Mouse (Mus musculus) right cerebral cortex, adult 2 months (tissue): Measurements from ENCODE around the gene Parp2.
"Not testable (repeated sequence)": the region's sequence is repeated elsewhere in the genome, so short reads cannot be mapped to it uniquely, and the experiment has no call there.

Source experiments
- DNase-seq, 2 experiments: peaks; one replicate each; pipeline ENCODE4 v3.0.0; 2021 to 2022; ENCODE audit warnings: low spot score in 2 of 2

Parp2 gene

DNA sequence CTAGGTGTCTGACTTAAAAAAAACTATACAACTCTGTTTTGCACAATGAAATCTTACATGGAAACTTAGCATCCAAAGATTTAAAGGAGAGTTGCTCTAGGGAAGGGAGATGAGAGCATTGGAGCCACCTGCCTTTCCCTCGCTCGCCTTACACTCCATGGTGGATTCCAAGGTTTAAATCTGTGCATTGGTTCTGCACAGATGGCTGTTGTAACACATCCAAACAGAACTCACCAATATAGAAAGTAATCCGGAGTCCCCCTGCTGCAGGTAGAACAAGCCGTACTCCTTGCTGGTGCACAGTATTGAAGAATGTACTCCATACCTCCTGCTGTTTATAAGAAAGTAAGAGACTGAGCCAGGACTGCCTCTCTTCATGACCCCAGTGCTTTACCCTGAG lies 18.9 kb downstream of the Parp2 start:
- peak in 1 of 2 experiments; percentile 17 for DNase-seq

DNA sequence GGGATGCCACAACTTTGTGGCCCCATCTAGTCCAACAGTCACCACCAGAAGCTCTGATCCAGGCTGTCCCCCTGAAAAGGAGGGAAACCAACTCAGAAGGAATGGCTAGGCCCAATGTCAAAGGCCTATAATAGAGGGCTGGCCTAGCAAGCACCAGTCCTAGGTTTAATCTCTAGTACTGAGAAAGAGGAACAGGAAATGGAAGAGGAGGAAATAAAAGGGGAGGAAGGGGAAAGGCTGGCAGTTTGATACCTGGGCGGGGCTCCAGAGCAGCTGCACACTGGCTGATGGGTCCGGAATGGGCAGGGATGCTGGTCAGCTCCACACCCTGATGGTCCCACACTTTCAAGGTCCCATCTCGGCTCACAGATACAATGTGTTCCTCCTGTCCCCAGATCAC lies 22.2 kb downstream of the Parp2 start:
- no peak for DNase-seq

GRCm38 (mm10) chr14:50833964-50834363 lies 26.3 kb downstream of the Parp2 start:
- no peak for DNase-seq

DNA sequence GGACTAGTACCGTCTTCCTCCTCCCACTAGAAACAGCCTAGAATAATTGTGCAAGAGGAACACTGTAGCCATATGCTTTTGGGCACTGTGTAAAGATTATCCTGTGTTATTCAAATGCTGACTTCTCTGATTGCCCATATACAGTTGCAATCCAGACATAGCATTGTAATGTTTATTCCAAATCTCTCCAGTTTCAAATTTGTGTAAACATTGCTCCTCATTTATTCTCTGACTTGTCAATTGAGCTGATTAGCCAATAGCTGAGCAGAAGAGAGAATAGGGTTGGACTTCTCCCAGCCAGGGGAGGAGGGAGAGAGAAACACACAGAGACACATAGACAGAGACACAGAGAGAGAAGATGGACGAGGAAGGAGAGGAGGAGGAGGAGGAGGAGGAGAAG lies 26.8 kb downstream of the Parp2 start:
- no peak for DNase-seq

- DNase-seq: no peak
Observed at GRCm38 (mm10) chr14:50837236-50837635, 29.6 kb downstream of the Parp2 start.

- no peak for DNase-seq
Observed at GRCm38 (mm10) chr14:50855788-50856187, 48.1 kb downstream of the Parp2 start.

GRCm38 (mm10) chr14:50862641-50863040 lies 55.0 kb downstream of the Parp2 start:
- DNase-seq: no peak

DNA sequence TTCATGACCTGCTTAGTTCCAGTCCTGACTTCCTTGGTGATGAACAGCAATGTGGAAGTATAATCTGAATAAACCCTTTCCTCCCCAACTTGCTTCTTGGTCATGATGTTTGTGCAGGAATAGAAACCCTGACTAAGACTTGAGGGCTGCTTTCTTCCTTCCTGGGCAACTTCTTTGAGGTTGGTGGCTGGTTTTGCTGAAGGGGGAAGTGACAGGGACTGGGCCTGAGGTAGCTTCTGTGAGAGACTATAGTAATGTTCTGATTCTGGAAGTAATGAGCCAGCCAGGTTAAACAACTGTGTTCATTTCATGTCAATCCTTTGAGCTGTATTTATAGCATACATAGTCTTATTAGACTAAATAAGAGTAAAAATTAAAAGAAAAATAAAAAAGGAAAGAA lies 57.4 kb downstream of the Parp2 start:
- not testable (repeated sequence) for DNase-seq

- DNase-seq: no peak
Observed at GRCm38 (mm10) chr14:50866966-50867365, 59.3 kb downstream of the Parp2 start.

GRCm38 (mm10) chr14:50868211-50868610 lies 60.6 kb downstream of the Parp2 start:
- DNase-seq: no peak

DNA sequence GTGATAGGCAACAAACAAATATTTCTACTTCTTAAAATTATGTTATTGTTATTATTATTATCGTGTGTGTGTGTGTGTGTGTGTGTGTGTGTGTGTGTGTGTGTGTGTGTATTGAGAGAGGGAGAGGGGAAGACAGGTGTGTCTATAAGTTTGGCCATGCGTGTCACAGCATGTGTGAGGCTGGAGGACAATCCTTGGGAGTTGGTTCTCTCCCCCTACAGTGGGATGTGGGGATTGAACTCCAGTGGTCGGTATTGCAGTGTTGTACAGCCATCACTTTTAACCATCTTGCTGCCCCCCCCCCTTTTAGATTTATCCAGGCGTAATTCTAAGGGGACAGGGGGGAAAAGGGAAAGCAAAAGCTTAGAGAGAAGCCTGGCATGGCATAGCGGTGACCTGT lies 61.0 kb downstream of the Parp2 start:
- no peak for DNase-seq

GRCm38 (mm10) chr14:50869889-50870804 lies 62.5 kb downstream of the Parp2 start, which contains the start of gene Tep1:
Tep1 (minus strand) TSS chr14:50870560.
- peak; percentile 41 to 53 for DNase-seq

GRCm38 (mm10) chr14:50870805-50871143 lies 63.1 kb downstream of the Parp2 start:
- no peak for DNase-seq
